Mouse (Mus musculus) forebrain, embryonic 10.5 days (tissue): ENCODE measurements around the gene Ugcg. TPM values are rescaled to one million over a fixed set of nuclear protein-coding genes. Genes with fewer than 3 reads are reported as not detected.

ENCODE experiments used
- DNase-seq: peaks from one replicate; pipeline ENCODE4 v3.0.0-alpha.2; 2017; ENCODE audit warnings: low spot score; ENCODE audit errors: extremely low spot score
- H3K27ac ChIP-seq: fragments of 300-500 bp; sonication (generic); 2 replicates; pipeline ENCODE4 v1.5.1; 2016; ENCODE audit warnings: mild to moderate bottlenecking
- H3K27me3 ChIP-seq: fragments of 300-500 bp; sonication (generic); 2 replicates; pipeline ENCODE4 v1.6.1; 2016; ENCODE audit warnings: mild to moderate bottlenecking; ENCODE audit not compliant: poor library complexity, severe bottlenecking
- H3K36me3 ChIP-seq: fragments of 300-500 bp; sonication (generic); replicated peaks from 2 replicates; pipeline ENCODE4 v1.6.1; 2016; ENCODE audit warnings: mild to moderate bottlenecking, moderate library complexity
- H3K4me1 ChIP-seq: fragments of 300-500 bp; sonication (generic); 2 replicates; pipeline ENCODE4 v1.6.1; 2016
- H3K4me3 ChIP-seq: fragments of 300-500 bp; sonication (generic); 2 replicates; pipeline ENCODE4 v1.5.1; 2016; ENCODE audit warnings: mild to moderate bottlenecking, moderate library complexity
- H3K9me3 ChIP-seq: fragments of 300-500 bp; sonication (generic); 2 replicates; pipeline ENCODE4 v1.6.1; 2016; ENCODE audit warnings: mild to moderate bottlenecking, moderate library complexity
- WGBS: fragments of 180-500 bp; shearing (Covaris S2); methylation state at CpG from one replicate; pipeline ENCODE4 v1.1.7; 2016; 5-methylcytosine and 5-hydroxymethylcytosine counted together
- polyA plus RNA-seq: library from polyadenylated mRNA; unstranded; fragments of >200 nt; fragmentation: Nextera tagmentation; extraction: Ambion mirVana; gene quantifications from 2 replicates; pipeline ENCODE4 v1.2.1, GENCODE M21; 2016

Gene Ugcg
- polyA plus RNA-seq, 1 experiment from 2014 or later = 11.7 TPM

GRCm38 (mm10) chr4:59238641-59239311 lies 49.7 kb downstream of the Ugcg start:
- no peaks in the 10 kb centered on the region for H3K9me3 ChIP-seq
- no peaks in the 10 kb centered on the region for H3K27me3 ChIP-seq
- no peak overlapping the region for H3K4me3 ChIP-seq
- H3K36me3 ChIP-seq = no peaks in the 10 kb centered on the region
- DNase-seq = no peak
- no peak overlapping the region for H3K27ac ChIP-seq
- WGBS = 79% methylated on average over 9 of the region's 9 CpGs
- peaks cover 8% of the 10 kb centered on the region for H3K4me1 ChIP-seq

- no peak overlapping the region for H3K4me3 ChIP-seq
- H3K36me3 ChIP-seq = no peaks in the 10 kb centered on the region
- no peak overlapping the region for H3K27ac ChIP-seq
- 59% methylated on average over 9 of the region's 9 CpGs for WGBS
- no peaks in the 10 kb centered on the region for H3K9me3 ChIP-seq
- peaks cover 8% of the 10 kb centered on the region for H3K4me1 ChIP-seq
- DNase-seq = no peak
- H3K27me3 ChIP-seq = no peaks in the 10 kb centered on the region
Observed at GRCm38 (mm10) chr4:59239312-59239728, 50.3 kb downstream of the Ugcg start.

DNA sequence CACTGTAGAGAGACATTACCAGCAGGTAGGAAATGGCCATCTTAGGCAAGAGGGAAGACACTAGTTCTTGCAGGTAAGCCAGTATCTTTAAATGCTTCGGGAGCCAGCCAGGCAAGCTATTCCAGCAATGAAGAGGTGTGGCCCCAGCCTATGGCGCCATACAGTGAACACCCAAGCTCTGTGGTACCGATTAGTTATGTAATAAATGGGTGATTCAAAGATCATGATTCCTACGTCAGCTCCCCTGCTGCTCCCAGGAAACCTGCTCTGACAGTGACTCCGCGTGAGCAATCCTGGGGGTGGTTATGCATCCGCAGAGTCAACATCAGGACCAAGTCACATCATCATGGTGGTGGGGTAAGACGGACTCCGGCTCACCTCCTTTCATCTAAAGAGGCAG lies 51.1 kb downstream of the Ugcg start:
- 95% methylated on average over 9 of the region's 9 CpGs for WGBS
- no peaks in the 10 kb centered on the region for H3K27me3 ChIP-seq

GRCm38 (mm10) chr4:59241096-59241495 lies 52.0 kb downstream of the Ugcg start:
- H3K27ac ChIP-seq = no peak overlapping the region
- H3K36me3 ChIP-seq = no peaks in the 10 kb centered on the region
- H3K27me3 ChIP-seq = no peaks in the 10 kb centered on the region
- no peaks in the 10 kb centered on the region for H3K9me3 ChIP-seq
- DNase-seq = no peak
- H3K4me1 ChIP-seq = peaks cover 8% of the 10 kb centered on the region
- WGBS = 93% methylated on average over 4 of the region's 4 CpGs
- H3K4me3 ChIP-seq = no peak overlapping the region

More for the DNA sequence above, 51.1 kb downstream of the Ugcg start:
- no peak overlapping the region for H3K27ac ChIP-seq
- H3K4me3 ChIP-seq = no peak overlapping the region
- H3K36me3 ChIP-seq = no peaks in the 10 kb centered on the region
- H3K4me1 ChIP-seq = peaks cover 8% of the 10 kb centered on the region
- no peaks in the 10 kb centered on the region for H3K9me3 ChIP-seq
- DNase-seq = no peak

GRCm38 (mm10) chr4:59242221-59242620 lies 53.2 kb downstream of the Ugcg start:
- no peaks in the 10 kb centered on the region for H3K36me3 ChIP-seq

GRCm38 (mm10) chr4:59243802-59244493 lies 54.9 kb downstream of the Ugcg start:
- no peak for DNase-seq
- no peak overlapping the region for H3K27ac ChIP-seq
- peaks cover 8% of the 10 kb centered on the region for H3K4me1 ChIP-seq
- no peaks in the 10 kb centered on the region for H3K9me3 ChIP-seq
- H3K36me3 ChIP-seq = no peaks in the 10 kb centered on the region
- no peak overlapping the region for H3K4me3 ChIP-seq
- 89% methylated on average over 7 of the region's 7 CpGs for WGBS
- no peaks in the 10 kb centered on the region for H3K27me3 ChIP-seq

More at GRCm38 (mm10) chr4:59242221-59242620, 53.2 kb downstream of the Ugcg start:
- H3K27me3 ChIP-seq = no peaks in the 10 kb centered on the region
- H3K4me3 ChIP-seq = no peak overlapping the region
- H3K4me1 ChIP-seq = peaks cover 8% of the 10 kb centered on the region
- 98% methylated on average over 3 of the region's 3 CpGs for WGBS
- H3K9me3 ChIP-seq = no peaks in the 10 kb centered on the region
- DNase-seq = no peak
- no peak overlapping the region for H3K27ac ChIP-seq

DNA sequence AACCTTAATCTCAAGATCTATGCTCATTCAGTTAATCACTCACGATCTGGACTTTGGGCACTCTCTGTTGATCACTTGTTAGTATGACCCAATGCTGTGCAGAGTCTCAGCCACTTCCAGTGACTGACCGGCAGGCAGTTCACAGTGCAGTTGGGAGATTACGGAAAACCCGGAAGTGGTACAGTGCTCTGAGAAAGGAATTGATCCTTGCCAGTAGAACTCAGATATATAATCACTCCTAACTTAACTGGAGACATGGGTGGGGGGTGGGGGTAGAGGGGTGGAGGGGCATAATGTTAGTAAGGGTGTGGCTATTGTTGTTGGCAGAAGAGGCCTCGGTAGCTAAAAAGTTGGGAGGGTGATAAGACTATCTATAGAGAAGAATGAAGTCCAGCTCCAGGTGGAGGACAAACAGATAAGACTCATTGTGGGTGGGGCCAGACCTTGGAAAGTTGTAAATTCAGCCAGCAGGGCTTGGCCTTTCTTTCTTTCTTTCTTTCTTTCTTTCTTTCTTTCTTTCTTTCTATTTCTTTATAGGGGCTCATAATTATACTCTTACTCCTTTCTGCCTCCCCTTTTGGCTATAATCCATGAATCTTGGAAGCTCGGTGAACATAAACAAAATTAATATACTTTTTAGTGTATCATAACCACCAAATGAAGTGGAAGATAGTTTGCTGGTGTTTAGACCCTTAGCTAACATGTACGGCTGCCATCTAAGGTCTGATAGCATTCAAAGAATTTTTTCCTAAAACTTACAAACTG lies 55.9 kb downstream of the Ugcg start:
- Histone ChIP-seq H3K27ac (peak overlapping the region; percentile 41; the same call in 1 of the 2 replicates), H3K9me3 (no peaks in the 10 kb centered on the region), H3K27me3 (no peaks in the 10 kb centered on the region), H3K36me3 (no peaks in the 10 kb centered on the region), H3K4me3 (no peak overlapping the region), H3K4me1 (no peaks in the 10 kb centered on the region; the same call in 1 of the 2 replicates)
- 86% methylated on average over 7 of the region's 7 CpGs for WGBS
- DNase-seq = no peak

DNA sequence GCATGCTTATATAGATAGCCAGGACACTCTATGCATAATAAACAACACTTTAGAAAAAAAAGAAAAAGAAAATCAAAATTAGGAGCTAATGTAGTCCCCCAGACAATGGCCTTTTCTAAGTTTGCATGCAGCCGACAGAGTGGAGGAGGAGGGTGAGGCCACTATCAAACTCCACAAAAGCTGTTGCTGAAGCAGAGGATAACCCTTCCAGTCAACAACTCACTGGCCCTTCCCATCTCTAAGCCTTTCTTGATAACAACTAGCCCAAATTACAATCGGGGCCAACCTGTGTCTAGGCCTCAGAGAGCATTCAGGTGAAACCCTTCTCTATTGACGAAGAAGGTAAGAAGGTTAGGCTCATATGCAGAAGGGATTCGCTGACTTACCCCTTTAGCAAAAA lies 56.7 kb downstream of the Ugcg start:
- H3K9me3 ChIP-seq = no peaks in the 10 kb centered on the region
- 93% methylated on average over 4 of the region's 4 CpGs for WGBS
- H3K27ac ChIP-seq = 0 out of 2 replicates have a peak overlapping the region, but pooled peaks have one; percentile 41
- no peaks in the 10 kb centered on the region for H3K4me1 ChIP-seq
- no peaks in the 10 kb centered on the region for H3K36me3 ChIP-seq
- H3K4me3 ChIP-seq = no peak overlapping the region
- H3K27me3 ChIP-seq = no peaks in the 10 kb centered on the region
- DNase-seq = no peak

DNA sequence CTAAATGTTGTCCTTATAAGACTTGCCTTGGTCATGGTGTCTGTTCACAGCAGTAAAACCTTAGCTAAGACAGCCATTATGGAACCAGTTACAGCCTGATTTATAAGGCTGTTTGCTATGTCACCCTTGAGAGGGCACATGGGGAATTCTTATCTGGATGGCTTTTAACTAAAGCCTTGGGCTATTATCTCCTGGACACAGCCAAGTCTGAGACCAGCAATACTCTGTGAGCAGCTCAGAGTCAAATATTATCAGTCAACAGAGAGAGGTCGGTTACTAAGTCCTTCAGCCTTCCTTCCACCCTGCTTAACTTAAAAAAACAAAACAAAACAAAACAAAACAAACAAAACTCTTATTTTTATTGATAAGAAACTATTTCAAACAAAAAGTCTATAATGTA lies 58.5 kb downstream of the Ugcg start:
- H3K4me3 ChIP-seq = no peak overlapping the region
- no peak for DNase-seq
- 83% methylated on average over 1 of the region's 1 CpGs for WGBS
- H3K4me1 ChIP-seq = no peaks in the 10 kb centered on the region
- H3K36me3 ChIP-seq = no peaks in the 10 kb centered on the region
- H3K27me3 ChIP-seq = no peaks in the 10 kb centered on the region
- H3K9me3 ChIP-seq = no peaks in the 10 kb centered on the region
- H3K27ac ChIP-seq = peak overlapping the region; percentile 9; the same call in 1 of the 2 replicates

GRCm38 (mm10) chr4:59248035-59248434 lies 59.0 kb downstream of the Ugcg start:
- DNase-seq = no peak
- no peaks in the 10 kb centered on the region for H3K36me3 ChIP-seq
- H3K4me3 ChIP-seq = no peak overlapping the region
- no peaks in the 10 kb centered on the region for H3K27me3 ChIP-seq
- H3K4me1 ChIP-seq = no peaks in the 10 kb centered on the region
- H3K27ac ChIP-seq = peak overlapping the region; percentile 9
- no peaks in the 10 kb centered on the region for H3K9me3 ChIP-seq

DNA sequence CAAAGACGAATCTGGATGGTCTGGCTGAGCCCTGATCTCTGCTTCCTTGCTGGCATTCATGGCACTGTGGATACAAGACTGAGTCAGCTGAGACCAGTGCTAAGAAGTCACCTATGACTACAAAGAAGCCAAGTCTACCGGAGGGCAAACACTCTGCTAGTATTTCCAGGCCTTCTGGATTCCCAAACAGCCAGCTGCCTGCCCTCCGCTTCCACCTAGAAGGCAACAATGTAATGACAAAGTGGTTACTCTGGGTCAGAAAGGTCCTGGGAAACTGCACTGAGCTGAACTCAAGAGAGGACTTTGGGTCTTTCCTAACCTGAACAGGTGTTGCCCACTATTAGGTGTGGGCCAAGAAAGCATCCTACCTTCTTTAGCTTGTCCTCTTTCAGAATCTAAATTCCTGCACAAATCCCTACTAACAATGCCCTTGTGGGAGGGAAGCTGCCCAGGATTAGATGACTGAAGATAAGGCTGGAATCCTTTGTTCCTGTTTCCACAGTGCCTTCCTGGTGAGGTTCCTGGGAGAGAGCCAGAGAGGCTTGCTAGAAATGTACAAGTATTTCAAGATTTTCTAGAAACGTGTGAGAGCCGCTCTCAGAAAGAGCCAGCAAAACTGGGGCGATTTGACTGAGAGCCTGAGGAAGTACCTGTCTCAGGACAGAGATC lies 63.5 kb downstream of the Ugcg start:
- no peaks in the 10 kb centered on the region for H3K36me3 ChIP-seq
- no peaks in the 10 kb centered on the region for H3K27me3 ChIP-seq
- no peak for DNase-seq
- H3K4me3 ChIP-seq = no peak overlapping the region
- no peak overlapping the region for H3K27ac ChIP-seq
- 76% methylated on average over 6 of the region's 6 CpGs for WGBS
- H3K4me1 ChIP-seq = 0 out of 2 replicates have a peak, but pooled peaks cover 3% of the 10 kb centered on the region
- H3K9me3 ChIP-seq = no peaks in the 10 kb centered on the region

- Histone ChIP-seq H3K4me1 (0 out of 2 replicates have a peak, but pooled peaks cover 3% of the 10 kb centered on the region), H3K9me3 (no peaks in the 10 kb centered on the region), H3K36me3 (no peaks in the 10 kb centered on the region), H3K4me3 (no peak overlapping the region), H3K27me3 (no peaks in the 10 kb centered on the region), H3K27ac (no peak overlapping the region)
- no peak for DNase-seq
- WGBS = 89% methylated on average over 5 of the region's 5 CpGs
Observed at GRCm38 (mm10) chr4:59253055-59253434, 64.0 kb downstream of the Ugcg start.
